Mouse (Mus musculus) testis, adult 2 months (tissue): Measurements from ENCODE around the gene Col27a1.

Experiments
- CTCF ChIP-seq: fragments of 200-500 bp; IDR thresholded peaks from 2 replicates; pipeline ENCODE4 v1.5.1; 2012; ENCODE audit warnings: low read depth, mild to moderate bottlenecking, inconsistent platforms, low read length, moderate library complexity; ENCODE audit not compliant: control insufficient read depth, insufficient read depth, insufficient replicate concordance
- POLR2A ChIP-seq: fragments of 200-500 bp; IDR thresholded peaks from 2 replicates; pipeline ENCODE4 v1.6.1; 2012; ENCODE audit warnings: low read depth, mild to moderate bottlenecking, inconsistent platforms, low read length, moderate library complexity; ENCODE audit not compliant: control insufficient read depth

DNA sequence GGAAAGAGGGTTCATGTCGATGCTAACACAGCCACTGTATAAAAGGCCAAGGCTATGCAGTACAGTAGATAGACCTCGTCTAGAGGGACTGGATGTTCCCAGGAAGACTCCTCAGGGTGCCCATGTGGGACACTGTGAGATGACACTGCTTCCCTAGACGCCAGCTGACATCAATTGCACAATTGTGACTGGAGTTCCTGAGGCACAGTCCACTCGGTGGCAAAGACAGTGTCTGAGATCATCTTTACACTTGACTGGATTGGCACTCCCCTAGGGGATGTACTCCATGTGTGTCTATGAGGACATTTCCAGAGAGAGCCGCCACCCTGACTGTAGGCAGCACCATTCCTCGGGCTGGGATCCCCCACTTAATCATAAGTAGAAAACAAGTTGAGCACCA, 134.7 kb downstream of the Col27a1 start:
- no peak for TF ChIP-seq CTCF
- TF ChIP-seq POLR2A = no peak
